Mouse (Mus musculus): Measurements from ENCODE around the gene Tenm2.

Gene Tenm2

GRCm38 (mm10) chr11:36280533-36280932 lies 955.2 kb downstream of the Tenm2 start:
- intact Hi-C loops (cut with DNase I): no loop called here

- intact Hi-C loops (cut with DNase I): no loop called here
These were observed 957.9 kb downstream of the Tenm2 start for GRCm38 (mm10) chr11:36277903-36278215.

DNA sequence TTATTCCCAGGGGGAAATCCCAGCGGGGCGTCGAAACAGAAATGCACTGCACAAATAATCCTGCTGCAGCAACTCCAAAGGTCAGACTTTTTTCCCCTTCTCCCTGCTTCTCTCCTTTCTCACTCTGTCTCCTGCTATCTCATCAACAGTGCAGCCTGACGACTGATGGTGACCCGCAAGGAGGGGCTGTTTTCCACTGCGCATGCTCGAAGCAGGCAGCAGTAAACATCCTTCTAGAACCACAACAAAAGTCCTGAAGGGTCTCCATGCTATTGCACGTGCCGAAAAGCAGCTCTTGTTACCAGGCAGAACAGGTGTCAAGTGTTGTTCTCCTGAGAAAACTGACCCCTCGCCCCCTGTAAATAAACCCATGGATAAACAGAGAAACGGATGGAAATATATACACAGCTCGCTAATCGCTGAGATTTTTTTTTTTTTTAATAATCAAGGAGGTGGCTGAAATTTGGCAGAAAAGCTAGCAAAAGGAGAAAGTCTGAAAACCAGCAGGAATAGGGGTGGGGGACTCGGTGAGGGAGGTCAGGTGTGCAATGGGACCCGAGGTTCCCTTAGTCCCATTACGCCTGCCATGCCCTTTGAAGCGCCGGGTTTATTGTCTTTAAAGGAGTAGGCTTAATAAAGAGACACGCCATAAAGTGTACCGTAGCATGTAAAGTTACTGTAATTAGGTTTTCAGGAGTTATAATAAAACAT lies 958.4 kb downstream of the Tenm2 start:
- intact Hi-C loops (cut with DNase I): no loop called here

DNA sequence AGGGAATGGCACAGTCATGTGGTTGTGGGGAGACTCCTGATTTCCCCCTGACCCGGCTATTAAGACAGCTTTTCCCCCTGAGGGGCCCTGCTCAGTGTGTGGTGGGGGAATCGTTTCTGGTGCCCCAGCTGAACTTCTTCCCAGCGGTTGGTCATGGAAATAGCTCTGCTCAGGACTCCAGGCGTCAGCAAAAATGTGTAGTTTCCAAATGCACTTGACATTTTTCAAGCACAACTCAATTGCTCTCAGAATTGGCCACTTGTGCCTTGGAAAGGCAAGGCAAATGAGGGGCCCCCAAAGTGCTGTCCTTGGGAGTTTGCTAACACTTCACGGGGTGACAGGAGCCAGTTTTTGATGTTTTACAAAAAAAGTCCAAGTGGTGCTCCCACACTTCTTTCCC lies 959.7 kb downstream of the Tenm2 start:
- intact Hi-C loops (cut with DNase I): no loop called here

DNA sequence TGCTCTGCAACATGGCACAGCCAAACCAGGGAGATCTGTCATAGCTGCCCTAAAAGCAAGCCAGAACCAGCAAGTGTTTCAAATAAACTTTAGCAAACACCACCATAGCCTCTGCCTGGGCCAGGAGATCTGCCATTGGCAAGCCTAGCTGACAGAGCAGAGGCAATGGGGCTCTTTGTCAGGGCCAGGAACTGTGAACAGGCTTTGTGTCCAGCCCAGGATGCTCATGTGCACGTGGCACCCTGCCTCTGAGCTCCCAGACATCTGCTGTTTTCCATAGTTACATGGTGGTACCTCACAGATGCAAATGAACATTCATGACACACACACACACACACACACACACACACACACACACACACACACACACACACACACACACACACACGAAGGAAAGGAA lies 963.6 kb downstream of the Tenm2 start:
- intact Hi-C loops (cut with DNase I): no loop called here

DNA sequence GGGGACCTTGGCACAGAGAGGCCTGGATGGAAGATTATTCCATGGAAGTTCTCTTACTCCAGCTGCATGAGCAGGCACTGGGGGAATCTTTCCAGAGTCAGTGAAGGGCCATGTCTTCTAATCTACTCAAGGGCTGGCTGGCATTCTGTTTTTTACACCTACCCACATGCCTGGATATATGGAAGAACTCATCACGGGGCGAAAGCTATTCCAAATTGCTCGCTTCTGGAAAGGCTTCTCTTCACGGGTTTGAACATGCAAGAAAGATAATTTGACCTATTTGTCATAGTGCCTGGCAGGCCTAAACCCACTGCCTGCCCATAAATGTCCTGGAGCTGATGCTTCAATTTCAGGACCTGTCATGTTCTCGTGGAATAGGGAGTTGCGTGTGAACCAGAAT lies 965.8 kb downstream of the Tenm2 start:
- intact Hi-C loops (cut with DNase I): no loop called here

- intact Hi-C loops (cut with DNase I): no loop called here
These were observed 970.8 kb downstream of the Tenm2 start for GRCm38 (mm10) chr11:36264776-36265466.

GRCm38 (mm10) chr11:36263840-36264239 lies 971.9 kb downstream of the Tenm2 start:
- intact Hi-C loops (cut with DNase I): no loop called here

DNA sequence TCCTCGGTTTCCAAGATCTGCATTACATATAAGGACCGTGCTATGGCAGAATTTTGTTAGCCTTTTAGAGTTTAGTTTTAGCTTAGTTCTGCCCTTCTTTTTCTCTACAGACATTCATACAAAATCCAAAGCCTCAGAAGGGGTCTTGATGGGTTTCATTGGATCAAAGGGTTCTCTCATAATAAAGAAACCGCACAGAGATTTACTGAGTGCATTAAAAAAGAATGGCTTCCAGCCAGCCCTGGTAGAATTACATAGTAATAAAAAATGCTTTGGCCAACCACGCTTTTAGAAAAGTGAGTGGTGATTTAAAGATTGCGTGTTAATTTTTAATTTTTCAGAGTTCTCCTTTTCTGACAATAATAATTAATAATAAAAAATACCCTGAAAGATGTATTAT lies 978.6 kb downstream of the Tenm2 start:
- intact Hi-C loops (cut with DNase I): no loop called here

DNA sequence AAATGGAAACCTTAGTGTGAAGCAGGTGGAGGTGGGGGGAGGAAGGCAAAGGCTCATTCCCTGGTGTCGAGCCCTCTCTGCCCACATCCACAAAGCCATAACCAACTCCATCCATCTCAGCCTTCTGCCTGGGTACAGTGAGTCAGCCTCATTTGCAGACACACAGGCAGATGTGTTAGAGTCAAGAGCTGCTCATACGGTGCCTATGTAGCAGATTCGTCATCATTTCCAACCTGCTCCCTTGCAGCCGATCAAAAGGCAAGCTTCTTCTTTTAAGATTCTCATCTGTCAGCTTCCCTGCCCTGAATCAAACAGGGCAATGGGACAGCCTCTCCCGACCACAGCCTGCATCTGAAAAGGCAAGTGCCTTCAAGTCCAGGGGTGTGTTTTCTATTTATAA lies 979.0 kb downstream of the Tenm2 start:
- intact Hi-C loops (cut with DNase I): no loop called here

DNA sequence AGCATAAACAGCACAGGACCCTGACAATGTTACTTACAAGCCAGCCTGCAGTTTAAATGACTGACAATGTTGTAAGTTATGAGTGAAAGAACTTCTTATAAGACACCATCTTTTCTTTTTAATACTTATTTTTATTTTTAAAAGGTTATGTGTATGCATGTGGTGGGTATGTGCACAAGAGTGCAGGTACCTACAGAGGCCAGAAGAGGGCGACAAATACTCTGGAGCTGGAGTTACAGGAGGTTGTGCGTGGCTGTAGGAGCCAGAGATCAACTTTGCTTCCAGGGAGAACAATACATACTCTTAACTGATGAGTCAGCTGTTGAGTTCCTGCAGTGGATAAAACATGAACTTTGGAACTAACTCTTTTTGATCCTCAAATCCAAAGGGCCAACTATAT lies 981.7 kb downstream of the Tenm2 start:
- intact Hi-C loops (cut with DNase I): no loop called here

DNA sequence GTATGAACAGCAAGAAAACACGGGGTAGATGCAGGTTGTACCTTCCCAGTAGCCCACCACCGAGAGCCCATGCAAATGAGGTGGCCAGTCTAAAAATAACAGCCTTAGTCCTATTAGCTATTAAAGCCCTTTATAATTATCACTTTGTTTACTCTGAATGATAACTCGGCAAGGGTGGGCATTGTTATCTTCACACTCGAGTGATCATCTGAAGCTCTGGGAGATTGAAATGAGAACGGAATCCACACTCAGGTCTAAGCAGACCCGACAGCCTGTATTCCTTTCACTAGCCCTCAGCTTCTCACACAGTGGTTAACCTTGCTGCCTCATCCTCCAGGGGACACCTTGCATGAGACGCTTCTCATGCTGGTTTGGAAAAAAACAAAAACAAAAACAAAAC lies 985.7 kb downstream of the Tenm2 start:
- intact Hi-C loops (cut with DNase I): no loop called here

DNA sequence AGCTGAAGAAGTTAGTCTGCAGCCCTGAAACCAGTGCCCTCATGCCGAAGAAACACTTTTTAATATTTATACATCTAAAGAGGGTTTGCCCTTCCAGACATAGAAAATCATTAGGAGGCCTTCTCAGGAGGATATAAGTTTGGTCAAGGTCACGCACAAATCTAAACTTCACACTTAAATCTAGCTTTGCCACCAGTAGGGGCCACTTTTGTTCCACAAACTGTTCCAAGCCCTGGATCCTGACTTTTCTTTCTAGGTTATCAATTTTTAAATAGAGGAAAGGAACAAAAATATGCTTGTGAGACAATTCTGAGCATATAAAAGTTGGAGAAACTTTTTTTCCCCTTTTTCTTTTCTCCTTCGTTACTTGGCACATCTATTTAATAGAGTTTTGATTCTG lies 989.6 kb downstream of the Tenm2 start:
- intact Hi-C loops (cut with DNase I): no loop called here

GRCm38 (mm10) chr11:36244491-36244882 lies 991.3 kb downstream of the Tenm2 start:
- intact Hi-C loops (cut with DNase I): no loop called here

DNA sequence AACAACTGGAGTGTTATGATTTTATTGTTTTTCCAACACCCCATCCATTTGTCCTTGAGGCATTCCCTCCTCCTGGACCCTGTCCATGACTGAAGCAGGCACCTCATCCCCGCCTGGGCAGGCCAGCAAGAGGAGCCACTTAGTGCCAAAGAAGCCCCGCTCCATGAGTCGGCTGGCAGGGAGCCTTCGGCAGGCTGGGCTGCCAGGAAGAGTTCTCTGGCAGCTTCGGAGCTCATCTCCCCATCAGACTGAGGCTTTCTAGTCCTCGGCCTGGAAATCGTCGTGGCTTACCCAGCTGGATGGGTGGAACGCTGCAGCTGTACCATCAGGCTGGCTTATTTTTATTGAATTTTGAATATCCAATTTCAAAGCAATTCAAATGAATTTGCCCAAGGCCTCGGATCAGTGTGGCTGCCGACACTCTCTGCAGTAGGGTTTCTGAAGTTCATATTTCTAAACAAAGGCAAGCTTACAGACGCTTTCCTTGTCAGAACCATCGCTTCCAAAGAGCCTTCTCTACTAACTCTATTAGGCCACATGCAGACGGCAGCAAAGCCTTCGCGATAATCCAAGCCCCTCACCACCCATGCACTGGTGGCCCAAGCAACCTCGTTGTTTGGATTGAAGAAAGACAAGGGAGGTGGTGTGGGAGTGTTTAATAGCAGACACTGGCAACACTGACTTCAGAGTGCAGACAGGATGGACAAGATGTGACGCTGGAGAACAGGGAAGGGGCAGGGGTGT lies 991.8 kb downstream of the Tenm2 start:
- intact Hi-C loops (cut with DNase I): no loop called here

- intact Hi-C loops (cut with DNase I): no loop called here
These were observed 996.9 kb downstream of the Tenm2 start for GRCm38 (mm10) chr11:36238890-36239289.

DNA sequence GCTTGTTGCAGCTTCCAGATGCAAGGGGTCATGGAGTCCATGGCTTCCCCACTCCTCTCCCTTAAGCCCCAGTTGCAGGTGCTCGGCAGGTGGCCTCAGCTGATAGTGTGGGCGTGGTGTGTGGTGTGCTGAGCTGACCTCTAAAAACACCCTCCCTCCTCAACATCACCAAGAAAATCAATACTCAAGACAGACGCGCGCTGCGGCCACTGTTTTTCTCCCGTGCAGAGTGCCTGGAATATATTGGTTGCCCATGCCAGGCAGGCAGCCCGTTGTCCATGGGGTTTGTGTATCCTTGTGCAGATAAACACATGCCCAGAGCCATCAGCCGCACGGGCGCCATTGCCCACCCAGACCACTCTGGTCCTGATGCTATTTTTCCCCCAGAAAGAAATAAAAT lies 1007.1 kb downstream of the Tenm2 start:
- intact Hi-C loops (cut with DNase I): no loop called here

DNA sequence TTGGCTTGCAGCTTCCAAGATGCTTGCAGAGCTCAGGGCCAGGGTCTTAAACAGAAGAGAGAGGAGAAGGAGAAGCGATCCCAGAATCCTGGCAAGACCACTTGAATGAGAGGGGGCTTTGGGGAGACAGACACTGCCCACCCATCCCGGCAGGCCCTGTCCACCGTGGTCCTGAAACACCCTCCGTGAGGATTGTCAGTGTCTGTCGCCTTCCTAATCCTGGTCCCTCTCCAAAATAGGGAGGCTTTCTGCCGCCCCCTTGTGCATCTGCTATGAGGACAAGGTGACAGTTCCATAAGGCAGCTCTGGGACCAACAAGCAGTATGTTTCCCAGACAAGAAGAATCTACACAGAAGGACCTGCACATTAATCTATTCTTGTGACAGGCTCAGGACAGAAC lies 1007.6 kb downstream of the Tenm2 start:
- intact Hi-C loops (cut with DNase I): no loop called here

GRCm38 (mm10) chr11:36226061-36226460 lies 1009.7 kb downstream of the Tenm2 start:
- intact Hi-C loops (cut with DNase I): no loop called here

- intact Hi-C loops (cut with DNase I): loop anchor here (5.0 kb wide), 2 partner anchors 177 to 963 kb away; no protein-coding TSS in a partner anchor
These were observed 1011.9 kb downstream of the Tenm2 start for GRCm38 (mm10) chr11:36223716-36224439.

DNA sequence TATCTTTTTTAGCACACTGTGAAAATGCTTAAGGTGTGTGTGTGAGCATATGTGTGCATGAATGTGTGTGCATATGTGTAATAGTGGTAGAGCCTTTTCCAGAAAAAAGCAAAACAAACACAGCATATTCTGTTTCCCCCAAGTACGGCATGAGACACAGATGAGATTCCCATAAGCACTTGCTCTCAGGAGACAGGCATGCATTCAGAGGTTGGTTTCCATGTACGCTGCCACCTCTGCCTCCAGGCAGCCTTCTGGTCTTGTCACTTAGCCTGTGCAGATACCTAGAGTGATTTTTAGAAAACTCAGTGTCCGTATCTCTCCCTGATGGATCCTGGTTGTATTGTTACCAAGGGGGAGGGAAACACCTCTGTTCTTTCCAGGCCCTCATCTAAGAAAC lies 1013.7 kb downstream of the Tenm2 start:
- intact Hi-C loops (cut with DNase I): loop anchor here (5.0 kb wide), 2 partner anchors 175 to 965 kb away; no protein-coding TSS in a partner anchor

Data from adrenal gland (tissue).